Mouse (Mus musculus): ENCODE data around the gene Hrh1.

Hrh1 gene

DNA sequence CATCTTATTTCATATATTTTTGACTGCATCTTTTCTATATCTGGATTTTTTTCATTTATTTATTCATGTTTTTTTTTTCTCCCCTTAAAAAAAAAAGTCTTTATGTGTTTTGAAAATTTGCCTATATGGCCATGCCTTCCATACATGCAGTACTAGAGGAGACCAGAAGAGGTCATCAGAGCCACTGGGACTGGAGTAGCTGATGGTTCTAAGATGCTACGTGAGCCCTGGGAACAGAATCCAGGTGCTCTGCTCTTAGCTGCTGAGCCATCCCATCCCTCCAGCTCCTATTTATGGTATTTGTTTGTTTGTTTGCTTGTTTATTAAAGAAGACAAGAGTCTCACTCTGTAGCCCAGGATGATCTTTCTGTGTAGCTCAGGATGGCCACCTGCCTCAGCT is 8.9 kb downstream of the Hrh1 start:
- no peak for DNase-seq (ENCODE audit: low spot score)

DNA sequence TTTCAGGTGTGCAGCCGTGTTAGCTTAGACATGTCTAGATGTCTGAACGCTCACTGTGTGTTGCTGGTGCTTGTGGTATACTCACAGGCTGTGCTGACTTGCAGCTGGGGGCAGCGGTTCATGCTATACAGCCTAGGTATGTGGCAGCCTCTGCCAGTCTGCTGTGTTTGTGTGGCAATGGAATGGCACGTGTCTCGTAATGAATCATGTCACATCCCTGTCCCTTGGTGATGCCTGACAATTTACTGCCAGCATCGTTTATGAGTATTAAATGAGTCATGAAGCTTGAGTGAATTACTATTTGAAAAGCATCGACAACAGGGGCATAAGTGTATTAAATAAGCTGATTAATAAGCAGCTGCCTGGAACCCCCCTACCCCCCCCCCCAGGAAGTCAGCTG is 9.3 kb downstream of the Hrh1 start:
- DNase-seq (ENCODE audit: low spot score): no peak

DNA sequence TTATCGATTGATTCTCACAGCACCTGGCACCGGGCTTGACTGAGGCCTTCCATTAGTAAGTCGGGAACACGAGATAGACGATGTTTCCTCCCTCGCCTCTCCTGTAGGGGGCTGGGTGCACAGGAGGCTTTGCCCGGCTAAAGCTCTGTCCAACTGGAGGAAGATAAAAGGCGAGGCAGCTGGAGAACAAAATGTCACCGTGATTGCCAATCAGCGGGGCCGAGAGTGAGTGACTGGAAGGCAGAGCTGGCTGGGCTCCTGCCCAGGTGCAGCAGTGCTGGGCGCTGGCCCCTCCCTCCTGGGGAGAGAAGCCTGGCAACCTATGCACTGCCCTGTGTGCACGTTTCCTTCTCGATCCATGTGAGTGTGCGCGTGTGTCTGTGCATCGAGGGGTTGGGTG is 10.5 kb downstream of the Hrh1 start:
- no peak for DNase-seq (ENCODE audit: low spot score)

DNA sequence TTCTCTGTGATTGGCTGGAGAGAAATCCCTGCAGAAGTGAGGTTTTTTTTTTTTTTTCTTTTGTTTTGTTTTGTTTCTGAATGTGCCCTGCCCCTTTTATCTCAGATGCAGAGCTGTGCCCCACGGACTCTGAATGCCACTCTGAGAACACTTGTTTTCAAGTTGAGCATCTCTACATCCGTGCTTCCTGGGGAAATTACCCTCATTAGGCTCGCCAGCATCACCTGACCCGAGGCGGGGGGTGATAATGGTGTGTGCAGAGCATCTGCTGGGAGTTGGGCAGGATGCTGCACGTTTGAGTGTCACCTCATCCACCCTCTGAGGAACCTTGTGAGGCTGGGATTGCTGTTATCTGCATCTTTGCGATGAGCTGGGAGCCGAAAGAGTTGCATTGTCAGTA is 14.2 kb downstream of the Hrh1 start:
- no peak for DNase-seq (ENCODE audit: low spot score)

DNA sequence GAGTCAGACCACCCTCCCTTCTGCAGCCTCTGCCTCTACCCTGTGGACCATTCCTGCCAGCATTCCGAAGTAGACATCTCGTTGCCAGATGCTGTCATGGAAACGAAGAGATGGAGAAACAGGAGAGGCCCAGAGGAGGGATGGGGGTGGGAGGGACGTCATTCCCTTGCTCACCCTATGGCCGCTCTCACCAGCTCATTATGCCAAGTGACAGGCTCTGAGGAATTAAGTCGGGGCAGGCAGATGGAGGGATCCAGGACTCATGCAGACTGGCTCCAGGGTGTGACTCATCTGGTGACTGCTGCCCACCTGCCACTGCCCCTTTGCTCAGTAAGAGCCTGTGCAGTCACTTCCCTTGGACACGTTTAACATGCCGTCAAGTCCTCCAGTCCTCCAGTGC is 16.8 kb downstream of the Hrh1 start:
- no peak for DNase-seq (ENCODE audit: low spot score)

DNA sequence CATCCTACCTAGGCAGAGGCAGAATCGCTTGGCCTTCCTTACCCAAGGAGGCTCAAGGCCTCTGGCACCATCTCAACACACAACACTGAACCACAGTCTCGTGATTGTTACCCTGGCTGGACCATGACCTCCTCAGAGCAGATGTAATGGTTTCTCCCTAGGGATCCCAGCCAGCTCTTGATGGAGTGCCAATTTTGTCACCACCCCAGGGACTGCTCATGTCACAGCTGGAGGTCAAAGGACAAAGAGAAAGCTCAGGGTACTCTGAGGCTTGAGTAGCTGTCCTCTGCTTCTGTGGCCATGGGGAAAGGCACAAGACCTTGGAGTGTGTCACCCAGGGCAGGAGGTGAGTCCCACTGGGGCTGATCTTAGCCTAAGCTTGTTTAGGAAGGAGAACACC is 20.3 kb downstream of the Hrh1 start:
- no peak for DNase-seq (ENCODE audit: low spot score)

DNA sequence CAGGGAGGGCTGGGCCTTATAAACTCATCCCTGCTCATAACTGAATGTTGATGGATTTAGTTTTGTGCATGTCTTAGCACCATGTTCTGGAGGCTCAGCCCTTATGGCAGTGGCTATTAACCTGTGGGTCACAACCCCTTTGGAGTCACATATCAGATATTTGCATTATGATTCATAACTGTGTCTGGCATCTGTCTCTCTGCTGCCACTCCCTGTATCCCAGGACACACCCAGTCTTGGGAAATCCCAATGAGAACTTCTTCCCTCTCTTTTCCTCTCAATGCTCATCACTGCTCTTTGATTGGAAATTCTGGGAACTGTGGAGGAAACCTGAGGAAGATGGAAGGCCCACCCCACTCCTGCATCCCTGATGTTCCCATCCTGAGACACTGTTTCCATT is 23.3 kb downstream of the Hrh1 start:
- DNase-seq (ENCODE audit: low spot score): no peak

DNA sequence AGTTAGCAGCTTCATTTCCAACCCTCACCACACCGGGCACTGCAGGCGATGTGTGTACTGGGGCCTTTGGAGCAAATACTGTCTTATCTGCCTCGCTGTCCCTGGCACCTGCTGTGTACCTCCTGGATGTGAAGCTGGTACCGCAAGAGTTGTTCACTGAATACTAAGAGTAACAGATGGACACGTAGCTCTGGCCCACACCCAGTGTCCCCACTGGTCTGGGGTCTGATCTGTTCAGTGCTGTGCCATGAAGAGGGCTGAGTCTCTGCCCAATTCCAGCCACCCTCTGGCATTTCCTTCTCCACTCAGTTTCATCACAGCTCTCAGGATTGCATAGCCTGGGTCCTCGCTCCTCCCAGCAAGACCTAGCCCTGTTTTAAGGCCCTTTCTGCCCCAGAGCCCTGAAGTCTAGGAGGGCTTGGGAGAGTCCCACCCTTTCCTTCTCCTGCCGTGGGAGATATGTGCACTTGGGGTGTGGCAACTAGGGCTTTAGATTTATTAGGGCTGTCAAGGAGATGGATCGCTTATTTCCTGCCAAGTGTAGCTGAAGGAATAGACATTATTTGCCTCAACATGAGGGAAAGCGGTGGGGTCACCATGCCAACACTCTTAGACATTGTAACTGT is 25.4 kb downstream of the Hrh1 start:
- DNase-seq (ENCODE audit: low spot score): no peak

DNA sequence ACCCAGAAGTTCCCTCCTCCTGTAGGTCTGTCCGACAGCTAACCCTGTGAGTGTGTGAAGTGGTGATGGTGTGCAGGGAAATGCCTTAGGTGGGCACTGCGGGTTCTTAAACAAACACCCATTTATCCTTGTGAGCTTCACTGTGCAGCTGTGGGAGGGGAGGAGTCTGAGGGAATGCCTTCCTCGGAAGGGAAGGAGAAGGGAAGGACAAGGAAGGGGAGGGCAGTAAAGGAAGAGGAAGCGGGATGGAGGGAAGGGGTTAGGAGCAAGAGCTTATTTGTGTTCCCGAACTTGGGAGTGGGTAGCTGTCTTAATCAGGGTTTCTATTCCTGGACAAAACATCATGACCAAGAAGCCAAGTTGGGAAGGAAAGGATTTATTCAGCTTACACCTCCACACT is 27.6 kb downstream of the Hrh1 start:
- DNase-seq (ENCODE audit: low spot score): no peak

DNA sequence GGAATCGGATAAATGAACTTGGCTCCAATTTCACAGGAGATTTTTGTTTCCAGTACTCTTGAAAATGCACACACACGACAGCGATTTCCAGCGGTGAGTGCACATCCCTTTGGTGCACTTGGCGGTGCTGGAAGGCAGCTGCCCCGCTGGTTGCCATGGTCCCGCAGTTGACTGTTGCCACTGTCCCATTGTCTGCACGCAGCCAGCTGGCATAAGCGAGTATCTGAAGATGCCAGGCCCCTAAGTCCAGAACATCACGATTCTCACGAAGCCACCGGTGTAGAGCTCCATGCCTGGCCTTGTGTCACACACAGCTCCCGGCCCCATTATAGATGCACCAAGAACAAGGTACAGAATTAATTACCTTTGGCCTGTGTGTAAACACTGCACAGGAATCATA is 29.9 kb downstream of the Hrh1 start:
- DNase-seq (ENCODE audit: low spot score): no peak

DNA sequence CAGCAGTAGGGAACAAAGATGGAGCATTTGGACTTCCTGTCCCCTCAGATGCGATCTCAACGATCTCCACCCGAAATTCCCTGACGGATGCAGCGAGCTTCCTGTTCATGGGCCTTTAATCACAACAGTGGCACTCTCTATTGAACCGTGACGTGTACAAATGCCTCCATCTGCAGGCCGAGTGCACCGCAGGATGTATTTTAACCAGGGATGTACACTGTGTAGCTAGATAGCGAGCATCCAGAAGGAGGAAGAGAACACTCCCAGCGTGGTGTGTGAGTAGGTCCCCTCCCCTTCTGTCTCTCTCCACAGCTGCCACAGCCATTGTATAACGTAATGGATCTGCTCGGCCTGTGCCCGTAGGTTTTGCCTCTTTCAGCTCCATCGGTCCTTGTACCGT is 31.1 kb downstream of the Hrh1 start:
- no peak for DNase-seq (ENCODE audit: low spot score)

DNA sequence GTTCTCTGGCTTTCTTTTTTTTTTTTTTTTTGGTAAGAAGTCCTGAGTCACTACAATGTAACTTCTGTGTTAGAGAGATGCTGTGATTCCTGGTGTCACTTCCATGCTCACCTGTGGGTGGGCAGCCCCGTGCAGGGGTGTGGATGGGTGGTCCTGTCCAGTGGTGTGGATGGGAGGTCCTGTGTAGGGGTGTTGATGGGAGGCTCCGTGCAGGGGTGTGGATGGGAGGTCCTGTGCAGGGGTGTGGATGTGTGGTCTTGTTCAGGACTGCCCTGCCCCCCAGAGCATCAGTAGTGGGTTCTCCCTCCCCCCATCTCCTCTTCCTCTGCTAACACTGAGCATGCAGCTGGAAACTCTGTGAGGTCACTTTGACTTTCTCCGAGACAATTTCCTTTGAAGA is 34.9 kb downstream of the Hrh1 start:
- no peak for DNase-seq (ENCODE audit: low spot score)

DNA sequence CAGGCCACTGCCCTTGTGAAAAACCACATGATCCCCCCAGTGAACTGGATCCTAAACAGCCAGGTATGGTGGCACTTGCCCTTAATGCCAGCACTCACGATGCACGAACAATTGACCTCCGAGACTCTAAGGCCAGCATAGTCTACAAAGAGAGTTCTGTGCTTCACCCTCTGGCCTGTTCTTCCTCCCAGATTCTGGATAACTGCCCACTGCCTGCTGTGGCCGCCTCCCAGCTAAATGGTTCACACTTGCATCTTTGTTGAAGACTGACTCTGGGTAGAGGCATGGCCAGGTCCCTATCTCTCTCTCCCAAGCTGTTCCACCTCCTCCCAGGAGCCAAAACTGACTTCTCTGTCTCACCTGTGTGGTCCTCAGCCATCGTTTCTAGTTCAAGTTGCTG is 36.8 kb downstream of the Hrh1 start:
- no peak for DNase-seq (ENCODE audit: low spot score)

DNA sequence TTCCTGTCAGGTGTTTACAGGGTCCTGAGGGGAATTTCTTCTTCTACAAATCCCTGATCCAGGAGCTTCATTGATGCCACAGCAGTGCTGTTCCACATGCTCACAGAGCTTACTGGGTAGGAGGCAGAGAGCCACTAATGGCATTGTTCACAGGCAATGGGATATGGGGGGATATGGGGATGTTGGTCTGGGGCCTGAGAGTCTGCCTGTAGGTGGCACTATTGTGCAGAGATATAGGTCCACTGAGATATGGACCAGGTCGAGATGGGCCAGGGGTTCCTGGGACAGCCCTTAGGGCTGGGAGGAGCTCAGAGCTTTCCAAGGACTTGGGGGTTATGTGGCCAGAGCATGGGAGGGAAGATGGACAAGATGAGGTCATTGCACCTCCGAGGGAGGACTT is 42.6 kb downstream of the Hrh1 start:
- no peak for DNase-seq (ENCODE audit: low spot score)

DNA sequence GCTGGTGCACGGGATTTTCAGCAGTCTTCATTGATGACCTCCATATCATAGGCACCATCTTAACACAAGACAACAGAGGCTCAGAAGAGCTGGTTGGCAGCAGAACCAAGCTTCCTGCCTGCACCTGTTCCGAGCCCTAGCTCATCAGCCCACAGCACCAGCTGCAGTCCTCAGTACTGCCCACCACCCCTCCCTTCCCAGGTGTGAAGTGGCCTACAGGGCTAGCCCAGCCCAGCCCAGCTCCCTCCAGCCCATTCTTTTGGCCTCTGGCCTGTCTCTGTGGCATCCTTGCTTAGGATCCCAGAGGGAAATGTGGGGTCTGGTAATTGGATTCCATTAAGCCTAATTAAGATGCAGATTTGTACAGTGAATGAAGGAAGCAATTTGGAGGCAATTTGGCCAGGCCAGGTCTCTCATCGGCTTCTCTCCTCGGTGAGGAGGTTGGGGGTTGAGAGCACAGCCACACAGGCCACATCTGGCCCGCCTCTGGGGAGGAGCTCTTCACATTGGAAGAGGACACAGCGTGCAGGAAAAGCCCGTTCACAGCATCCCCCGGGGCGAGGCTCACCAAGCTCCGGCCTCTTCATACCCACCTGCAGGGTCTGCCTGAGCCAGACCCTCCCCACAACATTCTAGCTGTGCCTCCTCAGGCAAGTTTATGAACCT is 43.2 kb downstream of the Hrh1 start:
- no peak for DNase-seq (ENCODE audit: low spot score)

DNA sequence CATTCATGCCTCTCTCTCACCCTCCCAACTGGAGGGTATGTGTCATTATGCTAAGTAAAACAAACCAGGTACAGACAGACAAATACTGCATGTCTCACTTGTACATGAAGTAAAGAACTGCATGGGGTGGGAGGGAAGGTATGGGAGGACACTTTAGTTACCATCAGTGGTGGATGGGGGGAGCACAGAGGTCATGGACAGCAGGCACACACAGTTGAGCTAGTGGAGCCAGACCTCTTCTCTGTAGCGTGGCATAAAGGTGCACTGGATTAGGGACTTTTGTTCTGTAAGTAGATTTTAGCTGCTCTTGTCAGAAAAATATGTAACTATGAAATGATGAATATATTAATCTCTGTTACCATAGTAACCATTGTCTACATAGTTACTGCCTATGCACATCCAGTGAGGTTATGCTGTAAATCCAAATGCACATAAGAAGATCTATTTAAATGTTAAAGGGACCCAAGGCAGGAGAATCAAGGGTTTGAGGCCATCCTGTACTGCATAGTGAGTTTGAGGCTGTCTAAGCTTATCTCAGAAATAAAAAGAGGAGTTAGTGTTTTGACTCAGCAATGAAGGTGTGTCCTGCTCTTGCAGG is 46.6 kb downstream of the Hrh1 start:
- DNase-seq (ENCODE audit: low spot score): no peak

DNA sequence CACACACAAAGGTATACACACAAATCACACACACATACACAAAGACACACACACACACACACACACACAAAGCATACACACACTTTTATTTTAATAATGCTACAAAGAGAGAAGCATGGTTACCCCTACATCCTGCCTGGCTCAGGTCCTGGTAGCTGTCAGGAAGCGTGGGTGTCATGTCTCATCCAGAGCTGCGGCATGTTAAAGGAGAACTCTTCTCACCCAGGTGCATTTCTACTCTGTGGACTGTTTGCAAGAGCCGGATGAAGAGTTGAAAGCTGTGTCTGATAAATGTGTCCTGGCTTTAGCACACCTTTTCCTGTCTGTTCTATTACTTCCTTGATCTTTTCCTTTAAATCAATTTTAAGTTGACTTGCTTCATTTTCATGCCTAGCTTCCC is 47.2 kb downstream of the Hrh1 start:
- no peak for DNase-seq (ENCODE audit: low spot score)

DNA sequence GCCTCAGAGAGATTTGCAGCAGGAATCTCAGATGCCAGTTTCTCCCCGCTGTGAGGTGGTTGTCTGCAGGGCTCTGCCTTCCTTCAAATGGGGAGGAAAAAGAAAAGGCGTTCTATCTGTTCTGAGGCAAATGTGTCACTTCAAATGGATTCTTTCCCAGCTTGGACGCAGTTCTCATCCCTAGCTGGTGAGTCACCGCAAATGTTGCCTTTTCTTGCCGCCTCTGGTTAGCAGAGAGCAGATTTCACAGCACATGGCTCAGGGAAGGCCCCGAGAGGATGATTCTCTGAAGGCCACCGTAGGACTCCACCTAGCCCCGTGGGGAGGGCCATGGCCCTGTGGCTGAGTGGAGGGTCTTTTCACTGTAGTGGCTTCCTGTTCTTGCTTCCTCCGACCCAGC is 51.2 kb downstream of the Hrh1 start:
- DNase-seq (ENCODE audit: low spot score): peak; percentile 51

DNA sequence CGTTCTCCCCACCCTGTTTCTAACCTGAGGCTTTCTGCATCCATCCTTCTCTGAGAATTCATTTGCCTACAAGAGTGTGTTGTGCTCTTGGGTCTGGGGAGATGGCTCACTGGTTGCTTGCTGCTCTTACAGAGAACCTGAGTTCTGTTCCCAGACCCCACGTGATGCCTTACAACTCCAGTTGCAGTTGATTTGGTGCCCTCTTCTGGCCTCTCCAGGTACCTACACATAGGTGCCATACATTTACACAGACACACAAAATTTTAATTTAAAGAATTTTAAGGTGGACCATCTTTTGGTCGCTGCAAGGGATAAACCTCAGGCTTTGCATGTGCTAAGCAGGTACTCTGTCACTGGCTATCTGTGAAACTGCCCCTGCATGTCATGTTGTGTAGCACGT is 57.5 kb downstream of the Hrh1 start:
- DNase-seq (ENCODE audit: low spot score): no peak

DNA sequence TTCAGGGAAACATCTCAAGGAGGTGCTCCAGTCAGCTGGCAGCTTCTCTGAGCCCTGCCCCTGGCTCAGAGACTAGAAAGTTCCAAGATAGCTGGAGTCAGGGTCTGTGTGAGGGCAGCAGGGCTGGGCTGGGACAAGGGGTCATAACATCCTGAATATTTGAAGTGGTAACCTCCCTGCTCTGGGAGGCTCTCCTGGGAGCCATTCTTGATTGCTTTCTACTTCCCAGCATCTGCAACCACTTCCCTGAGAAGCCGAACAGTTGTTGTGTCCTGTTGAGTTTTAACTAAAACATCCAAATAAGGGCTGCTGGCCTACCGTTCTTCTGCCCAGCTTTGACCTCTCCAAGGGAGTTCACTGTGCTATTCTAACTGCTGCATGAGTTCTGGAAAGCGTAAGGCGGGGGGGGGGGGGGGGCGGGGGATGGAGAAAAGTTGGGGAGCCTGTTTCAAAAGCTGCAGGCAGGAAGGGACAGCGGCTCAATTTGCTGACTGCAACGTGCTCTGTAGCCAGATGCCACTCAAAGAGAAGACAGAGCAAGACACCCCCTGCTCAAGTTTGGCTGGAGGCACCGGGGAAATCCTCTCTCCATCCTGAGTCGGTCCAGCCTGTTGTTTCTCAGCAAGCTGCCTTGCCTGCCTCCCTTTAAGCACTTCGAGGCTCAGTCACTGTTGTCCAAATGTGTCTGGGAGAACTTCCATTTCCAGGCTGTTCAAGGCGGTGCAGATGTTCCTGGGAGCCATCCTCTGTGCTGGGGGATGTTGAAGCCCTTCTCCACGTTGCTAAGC is 58.7 kb downstream of the Hrh1 start:
- DNase-seq (ENCODE audit: low spot score): no peak

DNA sequence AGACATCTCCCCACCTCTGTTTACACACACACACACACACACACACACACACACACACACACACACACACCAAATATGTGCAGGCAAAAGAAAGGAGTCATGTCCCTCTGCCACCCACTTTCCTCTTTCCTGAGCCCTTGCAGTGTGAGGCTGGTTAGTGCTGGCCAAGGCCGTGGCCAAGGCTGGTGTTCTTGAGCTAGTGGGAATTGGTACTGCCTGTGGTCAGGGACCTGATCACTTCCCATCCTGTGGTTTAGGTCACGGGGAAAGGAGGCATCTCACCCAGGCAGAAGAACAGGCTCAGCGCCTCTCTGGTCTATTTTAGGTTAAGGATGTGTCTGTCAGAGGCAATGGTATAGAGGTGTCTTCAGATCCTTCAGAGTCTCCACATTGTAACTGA is 59.6 kb downstream of the Hrh1 start:
- DNase-seq (ENCODE audit: low spot score): no peak

DNA sequence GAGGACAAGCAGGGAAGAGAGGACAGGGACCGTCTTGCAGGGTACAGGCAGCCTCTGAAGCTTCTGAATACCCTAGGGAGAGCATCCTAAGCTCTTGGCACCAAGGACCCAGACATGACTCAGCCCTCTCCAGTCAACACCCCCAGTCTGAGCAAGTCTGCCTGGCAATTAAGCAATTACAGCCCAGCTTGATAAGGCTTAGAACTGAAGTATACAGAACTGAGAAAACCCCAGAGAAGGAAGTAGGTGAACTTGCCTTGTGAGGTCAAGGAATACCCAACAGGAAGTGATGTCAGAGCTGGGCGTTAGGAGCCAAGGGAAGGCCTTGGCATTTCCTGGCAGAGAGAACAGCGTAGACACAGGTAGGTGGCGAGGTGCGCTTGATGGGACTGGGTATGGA is 60.5 kb downstream of the Hrh1 start:
- peak; percentile 16 for DNase-seq (ENCODE audit: low spot score)

DNA sequence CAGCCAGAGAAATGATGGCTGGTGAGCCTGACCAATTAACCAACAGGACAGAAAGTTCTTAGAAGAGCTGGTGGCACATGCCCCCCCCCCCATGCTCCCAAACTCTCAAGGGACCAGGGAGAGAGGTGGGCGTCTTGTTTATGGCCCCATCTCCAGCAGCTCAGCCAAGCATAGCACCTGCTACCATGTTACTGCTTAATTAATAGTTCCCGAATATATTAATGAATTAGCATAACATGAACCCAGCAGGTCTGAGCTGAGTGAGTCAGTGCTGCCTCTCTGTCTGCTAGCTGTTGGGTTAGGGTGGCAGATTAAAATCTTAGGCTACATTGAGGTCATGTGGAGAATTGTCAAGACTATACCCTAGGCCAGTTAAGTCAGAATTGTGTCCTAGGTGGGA is 62.2 kb downstream of the Hrh1 start:
- DNase-seq (ENCODE audit: low spot score): no peak
